Mouse (Mus musculus) duodenum, adult 2 months (tissue): ENCODE data around the gene Gsx2. TPM values are rescaled to one million over a fixed set of nuclear protein-coding genes. Genes with fewer than 3 reads are reported as not detected.

Experiments
- polyA plus RNA-seq: library from polyadenylated mRNA; depleted of rRNA; stranded (reverse); fragments of >200 nt; gene quantifications from 2 replicates; pipeline ENCODE4 v1.2.3, GENCODE M21; 2012; ENCODE audit warnings: low replicate concordance; rRNA removed

The Gsx2 gene
- not detected in 2 replicates for polyA plus RNA-seq

DNA sequence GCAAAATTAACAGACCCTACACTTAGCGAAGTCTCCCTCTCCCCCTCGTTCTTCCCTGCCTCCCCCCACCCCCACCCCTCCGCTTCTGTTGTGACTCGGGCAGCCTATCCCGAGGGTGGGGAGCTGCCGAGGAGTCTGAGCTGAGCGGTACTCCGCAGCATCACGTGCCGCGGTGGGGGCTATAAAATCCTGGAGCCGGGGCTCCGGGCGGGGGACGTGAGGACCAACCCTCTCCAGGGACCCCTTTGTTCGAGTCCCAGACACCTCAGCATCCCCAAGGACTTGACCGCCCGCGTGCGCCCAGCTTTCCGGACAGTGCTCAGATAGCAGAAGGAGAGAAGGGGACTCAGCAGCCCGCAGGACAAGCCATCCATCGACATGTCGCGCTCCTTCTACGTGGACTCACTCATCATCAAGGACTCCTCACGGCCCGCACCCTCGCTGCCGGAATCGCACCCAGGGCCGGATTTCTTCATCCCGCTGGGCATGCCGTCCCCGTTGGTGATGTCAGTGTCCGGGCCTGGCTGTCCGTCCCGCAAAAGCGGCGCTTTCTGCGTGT is at the start of gene Gsx2:
Gsx2 (plus strand) TSS at position 219 of the 559 bp plus-strand sequence.

GRCm38 (mm10) chr5:75044310-75044904 is 31.0 kb upstream of the Gsx2 start, which contains the start of gene Chic2:
Chic2 (minus strand) TSS chr5:75044774.

Other genes starting within 250 kb of the Gsx2 start
- gene Chic2, start 30.8 kb upstream of the Gsx2 start, polyA plus RNA-seq = 0.75 and 1.8 TPM in 2 replicates
- gene Pdgfra, start 76.7 kb downstream of the Gsx2 start, polyA plus RNA-seq = 2.5 and 6.2 TPM in 2 replicates